Mouse (Mus musculus) large intestine, adult 2 months (tissue): ENCODE results near the gene Aldh1a2. TPM values are rescaled to one million over a fixed set of nuclear protein-coding genes. Genes with fewer than 3 reads are reported as not detected.
A peak's percentile ranks its signal among the peaks of the same experiment; 100 is the strongest.

ENCODE experiments used
- DNase-seq: peaks from one replicate; pipeline ENCODE4 v3.0.0-alpha.2; 2012; ENCODE audit warnings: low read depth, low spot score
- WGBS: fragments of 180-500 bp; shearing (Covaris S2); methylation state at CpG from one replicate; pipeline ENCODE4 v1.1.7; 2018; 5-methylcytosine and 5-hydroxymethylcytosine counted together
- polyA plus RNA-seq: library from polyadenylated mRNA; depleted of rRNA; stranded (reverse); fragments of >200 nt; gene quantifications from 2 replicates; pipeline ENCODE4 v1.2.3, GENCODE M21; 2012

The Aldh1a2 gene
- polyA plus RNA-seq, 1 experiment, result 9.6 TPM

DNA sequence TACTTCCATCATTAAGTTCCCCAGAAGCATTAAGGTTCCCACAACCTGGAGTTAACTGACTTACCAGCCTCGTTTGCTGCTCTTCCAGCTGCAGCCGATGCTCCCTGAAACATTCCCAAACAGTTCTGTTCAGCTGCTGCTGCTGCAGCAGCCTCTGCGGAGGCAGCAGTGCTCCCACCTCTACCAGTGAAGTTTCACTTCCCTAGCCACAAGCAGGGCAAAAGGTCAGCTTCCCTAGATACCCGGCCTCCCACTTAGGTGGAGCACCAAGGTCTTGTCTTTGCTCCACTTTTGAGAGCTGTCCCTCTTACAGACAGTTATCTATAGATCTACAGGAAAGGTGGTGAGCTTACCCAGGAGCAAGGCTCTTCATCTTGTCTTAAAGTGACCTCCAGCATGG, 2.0 kb upstream of the Aldh1a2 start:
- DNase-seq, result no peak
- WGBS, result 40% methylated on average over 4 of the region's 4 CpGs

DNA sequence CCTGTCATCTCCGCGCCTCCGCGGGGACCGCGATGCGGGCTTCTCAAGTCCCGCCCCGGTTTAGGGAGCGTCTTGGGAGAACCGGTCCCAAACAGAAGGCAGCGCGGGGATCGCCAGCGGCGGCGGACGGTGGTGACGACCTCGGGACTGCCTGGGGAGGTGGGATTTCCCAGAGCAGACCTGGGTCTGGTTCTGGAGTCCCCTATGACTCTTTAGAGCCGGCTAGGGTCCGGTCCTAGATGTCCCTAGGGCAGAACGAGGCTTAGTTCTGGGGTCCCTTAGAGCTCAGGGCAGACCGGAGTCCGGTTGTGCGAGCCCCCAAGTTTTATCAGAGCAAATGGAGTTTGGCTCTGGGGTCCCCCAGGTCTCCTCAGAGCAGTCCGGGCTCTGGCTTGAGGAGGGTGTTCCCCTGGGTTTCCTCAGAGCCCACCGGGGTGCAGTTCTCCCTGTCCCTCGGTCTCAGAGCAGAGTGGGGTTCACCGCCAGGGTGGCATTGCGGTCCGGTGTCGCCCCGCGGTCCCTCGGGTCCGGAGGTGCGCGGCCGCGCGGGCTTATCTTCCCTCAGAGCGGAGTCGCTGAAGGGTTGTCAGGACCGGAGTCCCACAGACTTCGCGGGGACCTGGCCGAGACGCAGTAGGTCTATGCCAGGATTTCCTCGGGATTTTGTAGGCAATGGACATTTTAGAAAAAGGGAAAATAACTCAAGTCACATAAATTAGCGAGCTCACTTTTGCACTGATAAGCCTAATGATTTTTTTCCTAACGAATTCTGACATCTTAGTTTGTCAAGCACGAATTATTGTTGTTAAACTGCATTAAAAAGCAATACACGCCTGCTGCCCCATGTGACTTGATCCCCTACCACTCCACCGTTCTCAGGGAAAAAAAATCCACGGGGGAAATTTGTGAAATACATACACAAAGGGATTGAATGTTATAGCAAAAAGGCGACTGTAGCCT, 727 bp downstream of the Aldh1a2 start:
- 3% methylated on average over 57 of the region's 57 CpGs for WGBS
- DNase-seq, result no peak

DNA sequence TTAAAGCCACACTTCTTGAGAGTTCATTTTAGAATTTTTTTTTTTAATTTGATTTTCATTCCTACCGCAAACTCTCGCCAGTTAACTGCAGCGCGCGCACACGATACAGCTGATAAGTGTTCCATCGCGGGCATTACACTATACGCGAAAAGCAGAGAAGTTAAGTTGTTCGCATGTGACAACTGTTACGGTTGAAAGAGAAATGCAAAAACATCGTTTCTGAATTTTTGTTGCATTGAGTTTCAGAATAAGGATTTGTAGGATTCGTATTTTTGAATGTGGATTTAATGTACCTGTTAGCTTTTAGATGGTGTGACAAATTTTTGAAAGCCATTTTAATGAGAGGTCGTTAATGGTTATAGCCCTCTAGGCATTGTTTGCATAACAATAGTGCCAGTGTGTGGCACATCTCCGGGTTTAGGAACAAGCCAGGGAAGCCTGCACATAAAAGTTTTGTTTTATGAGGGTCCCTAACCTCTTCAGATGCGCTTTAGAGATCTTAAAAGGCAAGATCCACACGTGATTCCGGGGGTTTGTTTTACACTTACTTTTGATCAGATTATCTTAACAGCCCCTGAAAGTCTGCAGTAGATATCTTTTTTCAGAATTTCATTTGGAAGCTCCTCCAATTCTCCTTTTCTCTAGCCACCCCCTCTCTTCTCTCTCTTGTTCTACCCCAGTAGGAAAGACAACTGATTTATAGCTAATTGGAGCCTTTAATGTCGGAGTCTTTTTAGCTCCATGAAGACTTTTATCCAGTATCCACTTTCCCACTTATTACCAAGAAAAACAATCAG, 1.6 kb downstream of the Aldh1a2 start:
- no peak for DNase-seq
- WGBS, result 17% methylated on average over 20 of the region's 20 CpGs

DNA sequence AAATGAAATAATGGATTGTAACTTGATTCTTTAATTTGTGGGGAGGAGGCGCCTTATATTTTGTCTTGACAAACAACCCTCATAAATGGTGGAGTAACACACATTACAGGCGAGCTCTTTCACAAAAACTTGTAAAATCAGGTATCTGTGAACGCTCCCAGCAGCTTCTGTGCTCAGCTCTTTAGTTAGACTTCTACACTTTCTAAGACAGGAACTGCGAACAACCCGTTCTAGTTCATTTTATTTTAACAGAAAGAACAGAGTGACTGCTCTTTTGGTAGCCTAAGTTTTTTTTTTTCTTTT, 2.2 kb downstream of the Aldh1a2 start:
- 38% methylated on average over 5 of the region's 5 CpGs for WGBS
- DNase-seq, result no peak

DNA sequence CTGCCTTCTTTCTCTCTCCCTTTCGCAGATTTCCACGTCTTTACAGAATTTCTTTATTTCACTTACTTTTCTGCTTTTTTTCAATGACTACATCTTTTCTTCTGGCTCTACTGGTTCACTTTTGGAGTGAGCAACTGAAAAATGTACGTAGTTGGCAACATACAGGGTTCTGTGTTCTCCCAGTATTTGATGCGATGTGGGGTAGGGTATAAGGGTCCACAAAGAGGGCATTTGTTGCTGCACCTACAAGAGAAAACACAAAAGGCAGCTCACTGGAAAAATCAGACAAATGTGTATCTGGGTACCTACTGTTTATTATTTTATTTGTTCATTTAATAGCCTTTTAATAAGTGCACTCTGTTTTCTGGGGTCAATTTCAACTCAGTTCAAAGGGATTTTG, 3.6 kb downstream of the Aldh1a2 start:
- WGBS, result 87% methylated on average over 4 of the region's 4 CpGs
- no peak for DNase-seq

DNA sequence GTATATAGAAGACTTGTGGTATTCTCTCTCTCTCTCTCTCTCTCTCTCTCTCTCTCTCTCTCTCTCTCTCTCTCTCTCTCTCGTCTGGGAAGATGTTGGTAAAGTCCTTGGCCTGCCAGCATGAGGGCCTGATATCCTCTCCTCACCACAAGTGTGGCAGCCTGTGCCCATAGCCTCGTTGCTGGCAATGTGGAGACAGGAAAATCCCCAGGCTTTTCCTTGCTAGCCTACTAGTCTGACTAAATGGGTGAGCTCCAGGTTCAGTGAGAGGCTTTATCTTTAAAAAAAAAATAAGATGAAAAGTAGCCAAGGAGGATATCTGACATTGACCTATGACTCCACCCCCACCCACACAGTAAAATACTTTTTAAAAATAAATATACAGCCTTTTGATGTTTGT, 4.8 kb downstream of the Aldh1a2 start:
- DNase-seq, result no peak
- WGBS, result 55% methylated on average over 2 of the region's 2 CpGs

DNA sequence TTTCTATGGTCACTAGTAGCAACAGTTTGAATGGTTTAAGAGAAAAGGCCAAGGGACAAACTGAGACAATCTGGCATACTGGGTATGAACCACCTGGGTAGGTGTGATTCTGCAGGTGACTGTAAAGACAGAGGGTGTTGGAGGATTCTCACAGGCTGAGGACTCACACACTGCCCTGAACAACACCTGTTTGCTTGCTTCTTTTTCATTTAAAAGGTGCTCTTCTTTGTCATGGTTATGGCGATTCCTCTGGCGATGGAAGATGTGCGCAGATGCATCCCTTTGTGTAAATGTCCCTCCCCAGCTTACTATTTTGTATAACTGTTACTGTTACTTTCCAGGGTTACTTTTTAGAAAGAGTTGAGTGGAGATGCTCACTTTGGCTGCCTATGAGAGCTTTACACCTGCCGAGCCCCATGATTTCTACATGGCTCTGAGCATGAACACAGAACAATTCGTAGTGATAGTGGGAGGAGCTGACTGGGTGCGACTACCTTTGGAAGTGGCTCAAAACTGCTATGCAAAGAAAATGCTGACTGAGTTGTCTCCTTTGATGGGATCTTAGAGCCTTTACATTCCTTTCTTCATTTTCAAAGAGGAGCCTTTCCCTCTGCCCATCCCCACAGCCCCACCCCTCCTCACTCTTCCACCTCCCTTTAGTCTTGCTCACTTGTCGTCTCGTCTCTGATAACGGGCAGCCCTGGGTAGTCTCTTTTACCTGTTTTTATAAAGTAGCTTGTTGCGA, 11.8 kb downstream of the Aldh1a2 start:
- WGBS, result 59% methylated on average over 10 of the region's 10 CpGs
- no peak for DNase-seq

DNA sequence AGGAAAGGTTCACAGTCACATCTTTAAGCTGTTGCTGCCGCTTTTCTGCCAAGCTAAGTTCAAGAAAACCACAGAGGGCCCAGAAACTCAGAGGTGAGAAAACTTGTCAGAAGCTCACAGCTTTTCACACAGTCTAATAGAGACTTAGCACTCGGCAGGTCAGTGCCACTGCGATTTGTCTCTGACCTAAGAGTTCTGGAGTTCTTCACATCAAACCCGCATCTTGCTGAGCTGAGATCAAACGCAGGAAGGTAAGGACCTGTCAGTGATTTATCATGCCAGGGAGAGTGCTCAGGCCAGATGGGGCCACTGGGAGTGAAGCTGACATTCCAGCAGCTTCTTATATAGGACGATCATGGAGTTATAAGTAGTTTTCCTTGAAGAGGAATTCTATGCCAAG, 14.4 kb downstream of the Aldh1a2 start:
- WGBS, result 41% methylated on average over 6 of the region's 6 CpGs
- no peak for DNase-seq

DNA sequence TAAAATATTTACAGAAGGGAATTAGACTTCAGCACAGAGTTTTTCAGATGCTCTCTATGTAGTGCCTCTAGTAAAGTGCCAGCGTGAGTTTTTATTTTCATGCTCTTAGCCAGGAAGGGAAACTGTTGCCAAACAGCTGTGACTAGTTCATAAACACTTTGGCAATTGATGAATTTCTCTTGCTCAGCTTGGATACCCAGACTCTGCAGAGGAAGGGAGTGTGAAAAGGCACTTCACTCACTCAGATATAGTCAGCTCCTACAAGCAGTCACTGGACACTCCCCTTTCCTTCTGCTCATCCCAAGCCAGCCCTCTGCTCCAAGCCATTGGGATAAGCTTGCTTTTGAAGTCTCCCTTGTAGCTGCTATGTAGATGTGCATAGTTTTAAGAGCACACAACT, 21.0 kb downstream of the Aldh1a2 start:
- 27% methylated on average over 1 of the region's 1 CpGs for WGBS
- DNase-seq, result no peak

DNA sequence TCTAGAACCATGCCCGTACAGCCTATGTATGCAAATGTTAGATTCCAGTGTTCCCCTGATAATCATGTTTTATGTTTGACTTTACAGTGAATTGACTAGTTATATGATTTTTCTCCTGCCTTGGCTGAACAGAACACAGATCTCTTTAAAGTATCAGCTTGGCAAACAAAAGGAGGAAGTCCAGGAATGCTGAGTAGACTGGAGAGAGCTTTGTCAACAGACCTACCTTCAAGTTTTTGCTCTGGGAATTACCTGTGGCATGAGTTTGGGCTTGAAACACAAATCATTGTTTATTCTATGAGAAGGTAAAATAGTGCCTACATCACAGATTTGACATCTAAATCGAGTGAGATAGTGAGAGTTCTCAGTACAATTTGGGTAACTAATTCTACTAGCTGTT, 24.3 kb downstream of the Aldh1a2 start:
- no peak for DNase-seq
- 36% methylated on average over 2 of the region's 2 CpGs for WGBS

DNA sequence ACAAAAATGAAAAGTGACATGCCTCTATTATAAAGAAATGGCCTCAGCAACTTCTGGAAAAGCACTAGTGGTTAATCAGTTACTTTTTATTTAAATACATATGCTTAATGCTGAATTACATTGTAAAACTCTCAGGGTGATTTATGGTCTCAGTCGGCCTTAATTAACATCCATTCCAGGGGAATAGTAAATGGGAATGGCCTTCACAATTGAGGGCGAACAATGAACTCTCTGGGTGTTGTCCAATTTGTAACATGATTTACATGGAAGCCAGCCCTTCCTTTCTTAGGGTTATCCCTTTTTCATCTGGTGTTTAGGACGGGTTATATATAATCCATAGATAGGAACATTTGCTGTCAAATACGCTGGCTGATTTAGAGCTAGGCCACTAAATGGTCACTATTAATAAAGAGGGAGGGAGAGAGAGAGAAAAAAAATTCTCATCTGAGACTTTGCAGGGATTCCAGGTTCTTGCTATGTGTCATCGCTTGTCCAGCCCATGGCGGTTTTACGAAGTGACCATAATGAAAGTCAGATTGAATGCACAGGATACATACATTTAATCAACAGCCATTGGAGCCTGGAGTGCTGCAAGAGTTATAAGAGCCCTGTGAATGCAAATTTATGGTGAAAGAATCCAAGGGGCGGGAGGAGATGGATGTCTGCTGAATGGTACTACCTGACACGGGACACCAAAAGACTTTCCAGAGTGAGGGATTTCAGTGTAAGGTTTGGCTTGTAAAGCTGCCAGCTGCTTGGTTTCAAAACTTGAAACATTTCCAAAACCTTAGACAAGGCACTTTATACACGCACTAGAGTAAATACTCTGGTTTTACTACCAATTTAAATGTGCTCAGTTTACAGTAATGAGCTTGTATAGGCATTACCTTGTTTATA, 26.2 kb downstream of the Aldh1a2 start:
- peak; percentile 35 for DNase-seq
- WGBS, result 23% methylated on average over 10 of the region's 10 CpGs

DNA sequence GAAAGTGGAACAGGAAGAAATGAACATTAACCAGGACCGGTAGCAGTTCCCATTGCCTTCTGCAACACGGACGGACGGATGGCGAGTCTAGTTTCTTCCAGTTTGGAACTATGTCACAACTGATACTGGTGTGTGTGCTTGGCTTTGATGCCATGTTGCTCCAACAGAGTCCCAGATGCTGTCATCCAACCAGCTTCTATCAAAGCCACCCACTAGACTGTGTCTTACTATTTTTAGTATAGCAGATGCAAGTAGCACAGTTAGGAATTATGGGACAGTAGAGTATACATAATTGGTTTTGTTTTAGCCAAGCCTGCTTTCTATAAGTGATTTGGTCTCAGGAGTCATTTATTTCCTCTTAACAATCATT, 26.8 kb downstream of the Aldh1a2 start:
- 28% methylated on average over 5 of the region's 5 CpGs for WGBS
- DNase-seq, result no peak

DNA sequence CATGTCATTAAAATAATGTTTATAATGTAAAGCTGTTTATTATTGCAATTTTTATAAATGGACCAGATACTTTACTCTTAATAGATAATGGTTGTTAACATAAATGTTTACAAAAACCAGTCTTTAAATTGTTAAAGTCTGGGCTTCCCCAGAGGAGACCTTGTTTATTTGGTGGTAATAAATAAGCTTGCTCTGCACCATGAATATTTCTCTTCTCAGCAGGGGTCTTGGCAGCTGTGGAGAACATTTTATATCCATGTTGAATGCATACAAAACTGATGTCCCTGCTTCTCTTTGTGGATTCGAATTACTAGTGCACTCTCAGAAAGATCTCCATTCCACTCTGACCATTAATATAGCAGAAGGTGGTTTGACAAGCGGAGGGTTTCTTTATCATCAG, 38.8 kb downstream of the Aldh1a2 start:
- 67% methylated on average over 2 of the region's 2 CpGs for WGBS
- DNase-seq, result no peak

DNA sequence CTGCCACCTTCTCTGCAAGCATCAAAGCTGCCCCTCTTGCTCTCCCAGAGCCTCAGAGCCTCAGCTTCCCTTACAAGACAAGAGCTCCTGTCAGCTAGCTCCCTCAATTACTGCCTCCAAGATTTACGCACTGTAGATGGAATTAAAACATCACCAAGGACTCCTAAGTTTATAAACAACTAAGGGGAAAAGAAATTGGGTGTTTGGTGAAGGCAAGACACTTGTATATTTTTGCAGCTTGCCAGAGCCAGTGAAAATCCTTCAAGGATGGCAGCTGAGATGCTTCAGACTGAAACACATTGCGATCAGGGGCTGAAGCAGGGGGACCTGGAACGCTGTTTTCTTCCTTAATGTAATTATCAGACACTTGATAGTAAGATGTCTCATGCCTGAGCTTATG, 47.1 kb downstream of the Aldh1a2 start:
- 79% methylated on average over 3 of the region's 3 CpGs for WGBS
- no peak for DNase-seq

DNA sequence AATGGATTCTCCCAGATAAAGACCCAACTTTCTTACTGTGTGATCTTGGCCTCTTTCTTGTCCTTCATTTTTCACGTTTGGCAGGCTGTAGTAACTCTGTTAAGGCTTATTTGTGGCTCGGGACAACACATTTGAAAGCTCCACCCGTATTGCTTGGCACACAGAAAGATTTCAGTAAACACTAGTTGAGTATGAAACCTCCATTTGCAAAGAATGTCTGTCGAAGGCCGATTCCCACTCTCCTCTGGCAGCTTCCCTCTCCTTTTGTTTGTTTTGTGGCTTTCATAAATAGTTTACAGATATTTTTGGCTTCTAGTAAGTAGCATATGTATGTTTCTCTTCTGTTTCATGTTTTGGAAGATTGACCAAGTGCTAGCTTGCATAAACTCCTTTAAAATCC, 54.1 kb downstream of the Aldh1a2 start:
- WGBS, result 40% methylated on average over 5 of the region's 5 CpGs
- DNase-seq, result no peak

DNA sequence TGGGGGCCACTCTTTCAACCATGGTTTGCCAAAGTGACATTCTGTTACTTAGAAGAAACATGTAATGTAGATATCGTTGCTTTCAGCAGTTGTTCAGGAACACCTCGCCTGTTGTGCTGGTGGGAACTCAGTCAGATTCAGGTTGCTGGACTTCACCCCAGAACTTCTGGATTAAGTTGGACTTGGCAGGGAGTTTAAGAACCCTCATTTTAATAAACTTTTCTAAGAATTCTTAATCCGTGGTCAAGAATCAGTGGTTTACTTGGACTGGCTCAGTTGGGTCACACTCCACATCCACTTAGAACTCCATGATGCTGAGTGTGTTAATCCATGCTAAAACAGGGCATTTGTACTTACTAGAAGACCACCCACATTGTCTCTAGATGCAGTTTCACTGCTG, 54.6 kb downstream of the Aldh1a2 start:
- DNase-seq, result no peak
- WGBS, result 67% methylated on average over 3 of the region's 3 CpGs

DNA sequence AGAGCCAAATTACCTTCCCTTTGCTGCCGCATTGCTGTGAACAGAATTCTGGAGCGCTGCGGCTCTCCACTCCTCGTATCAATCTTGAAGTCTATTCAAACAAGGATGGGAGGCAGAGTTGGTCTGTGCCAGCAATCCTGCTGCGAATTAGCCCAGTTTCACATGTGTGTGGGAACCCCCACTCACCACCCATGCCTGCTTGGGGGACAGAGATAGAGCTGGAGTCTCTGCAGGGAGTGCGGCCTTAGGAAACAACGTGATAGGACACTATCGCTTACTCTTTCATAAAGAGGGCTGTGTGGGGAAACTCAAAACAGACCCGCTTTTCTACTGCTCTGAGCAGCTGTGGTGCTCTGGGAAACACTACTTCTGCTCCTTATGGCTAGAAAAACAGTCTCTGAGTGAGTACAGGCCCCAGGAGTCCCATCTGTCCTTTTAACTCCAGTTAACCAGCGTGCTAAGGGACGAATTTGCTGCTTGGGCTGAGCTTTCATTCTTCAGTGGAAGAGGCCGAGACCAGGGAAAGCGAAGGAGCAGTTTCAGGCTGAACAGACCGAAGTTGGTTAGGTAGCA, 60.6 kb downstream of the Aldh1a2 start:
- WGBS, result 87% methylated on average over 14 of the region's 14 CpGs
- DNase-seq, result no peak

DNA sequence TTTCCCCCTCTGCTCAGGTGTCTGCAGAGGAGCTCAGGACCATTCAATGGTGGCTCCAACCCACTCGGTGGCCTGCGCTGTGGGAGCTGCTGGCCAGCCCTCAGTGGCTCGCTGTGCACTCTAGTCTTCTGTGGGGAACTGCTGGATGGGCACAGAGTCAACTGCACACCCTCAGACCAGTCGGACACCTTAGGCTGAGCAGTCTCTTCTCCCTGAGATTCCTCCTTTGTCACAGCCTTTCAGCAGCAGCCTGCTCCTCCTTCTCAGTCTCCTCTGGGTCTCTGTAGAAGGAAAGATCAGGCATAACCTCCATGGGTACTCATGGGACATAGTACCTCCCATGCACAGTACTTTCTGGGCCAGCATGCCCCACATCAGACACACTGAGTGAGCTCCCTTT, 63.2 kb downstream of the Aldh1a2 start:
- no peak for DNase-seq
- 78% methylated on average over 4 of the region's 4 CpGs for WGBS

DNA sequence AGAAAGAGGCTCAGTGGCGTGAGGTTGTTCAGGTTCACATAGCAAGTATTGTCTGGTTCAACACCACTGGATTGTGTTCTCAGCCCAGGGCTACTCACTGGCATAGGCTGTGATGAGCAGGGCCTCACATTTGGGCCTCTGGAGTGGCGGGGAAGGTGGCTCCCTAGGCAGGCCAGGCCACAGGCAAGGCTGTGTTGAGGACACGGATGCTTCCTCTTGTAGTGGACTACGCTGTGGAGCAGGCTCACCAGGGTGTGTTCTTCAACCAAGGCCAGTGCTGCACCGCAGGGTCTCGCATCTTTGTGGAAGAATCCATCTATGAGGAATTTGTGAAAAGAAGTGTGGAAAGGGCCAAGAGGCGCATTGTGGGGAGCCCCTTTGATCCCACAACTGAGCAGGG, 67.6 kb downstream of the Aldh1a2 start:
- no peak for DNase-seq
- 92% methylated on average over 7 of the region's 7 CpGs for WGBS
